Mouse (Mus musculus) kidney, postnatal 36 days (tissue): Measurements from ENCODE around the gene Adamtsl3.
"Not testable (repeated sequence)": the region's sequence is repeated elsewhere in the genome, so short reads cannot be mapped to it uniquely, and the experiment has no call there.

Source experiments
- DNase-seq, 2 experiments: peaks; one replicate each; pipeline ENCODE4 v3.0.0; 2021 to 2022; ENCODE audit warnings: mixed read lengths in 2 of 2

Gene Adamtsl3

GRCm38 (mm10) chr7:82361127-82361526 is 25.6 kb downstream of the Adamtsl3 start:
- DNase-seq, result no peak

GRCm38 (mm10) chr7:82364567-82364966 is 29.1 kb downstream of the Adamtsl3 start:
- no peak for DNase-seq

GRCm38 (mm10) chr7:82366056-82366455 is 30.6 kb downstream of the Adamtsl3 start:
- DNase-seq, result no peak

GRCm38 (mm10) chr7:82366471-82366870 is 31.0 kb downstream of the Adamtsl3 start:
- DNase-seq, result no peak

- DNase-seq, result no peak
Measured at GRCm38 (mm10) chr7:82368047-82368446, 32.6 kb downstream of the Adamtsl3 start.

GRCm38 (mm10) chr7:82370132-82370531 is 34.6 kb downstream of the Adamtsl3 start:
- DNase-seq, result no peak

- DNase-seq, result peak; percentile 20 to 35
Measured at GRCm38 (mm10) chr7:82371411-82371810, 35.9 kb downstream of the Adamtsl3 start.

- no peak for DNase-seq
Measured at GRCm38 (mm10) chr7:82378311-82378710, 42.8 kb downstream of the Adamtsl3 start.

GRCm38 (mm10) chr7:82379765-82380164 is 44.3 kb downstream of the Adamtsl3 start:
- no peak for DNase-seq

GRCm38 (mm10) chr7:82382843-82383535 is 47.5 kb downstream of the Adamtsl3 start:
- DNase-seq, result peak in 1 of 2 experiments; percentile 12

GRCm38 (mm10) chr7:82383536-82383848 is 48.0 kb downstream of the Adamtsl3 start:
- DNase-seq, result no peak

GRCm38 (mm10) chr7:82387121-82387520 is 51.6 kb downstream of the Adamtsl3 start:
- no peak for DNase-seq

GRCm38 (mm10) chr7:82394435-82395186 is 59.1 kb downstream of the Adamtsl3 start:
- no peak for DNase-seq

- no peak for DNase-seq
Measured at GRCm38 (mm10) chr7:82395239-82395638, 59.7 kb downstream of the Adamtsl3 start.

- DNase-seq, result no peak
Measured at GRCm38 (mm10) chr7:82395751-82396512, 60.4 kb downstream of the Adamtsl3 start.

- DNase-seq, result no peak
Measured at GRCm38 (mm10) chr7:82396869-82397268, 61.4 kb downstream of the Adamtsl3 start.

GRCm38 (mm10) chr7:82397632-82398031 is 62.1 kb downstream of the Adamtsl3 start:
- DNase-seq, result no peak

- no peak for DNase-seq
Measured at GRCm38 (mm10) chr7:82405466-82406045, 70.1 kb downstream of the Adamtsl3 start.

- no peak for DNase-seq
Measured at GRCm38 (mm10) chr7:82410966-82411365, 75.5 kb downstream of the Adamtsl3 start.

GRCm38 (mm10) chr7:82416653-82417052 is 81.2 kb downstream of the Adamtsl3 start:
- DNase-seq, result no peak

- DNase-seq, result no peak
Measured at GRCm38 (mm10) chr7:82417053-82417452, 81.6 kb downstream of the Adamtsl3 start.

GRCm38 (mm10) chr7:82420329-82421052 is 85.0 kb downstream of the Adamtsl3 start:
- not testable (repeated sequence) for DNase-seq

GRCm38 (mm10) chr7:82422561-82422960 is 87.1 kb downstream of the Adamtsl3 start:
- DNase-seq, result no peak
